Mouse (Mus musculus): ENCODE results near the gene Myh10. TPM values are rescaled to one million over a fixed set of nuclear protein-coding genes. Genes with fewer than 3 reads are reported as not detected.

Gene Myh10
- polyA plus RNA-seq, 1 experiment, result 20.9 TPM

GRCm38 (mm10) chr11:68706524-68707429 is 15.4 kb downstream of the Myh10 start:
- Histone ChIP-seq H3K4me2 (ENCODE audit: low read depth) (peak overlapping the region; percentile 19), H3K36me3 (ENCODE audit: control insufficient read depth, insufficient read depth) (peaks cover 7% of the 10 kb centered on the region), H3K79me2 (ENCODE audit: control insufficient read depth, insufficient read depth) (peaks cover 20% of the 10 kb centered on the region), H3K27me3 (ENCODE audit: control insufficient read depth, insufficient read depth, insufficient read length) (no peaks in the 10 kb centered on the region), H3ac (ENCODE audit: control insufficient read depth, insufficient read length) (no peak overlapping the region), H3K4me3 (no peak overlapping the region)
- TF ChIP-seq SRF (IDR thresholded peaks at IDR 0.05; ENCODE audit: control insufficient read depth, insufficient read length, low read depth), result no peak
- TF ChIP-seq MYOD1 (IDR thresholded peaks at IDR 0.05; ENCODE audit: control insufficient read depth in 1 of 3, insufficient read length in 2 of 3, low read depth in 2 of 3), result no peak
- TF ChIP-seq CEBPB (IDR thresholded peaks at IDR 0.05; ENCODE audit: insufficient read depth, poor library complexity, severe bottlenecking), result no peak
- TF ChIP-seq E2F4 (IDR thresholded peaks at IDR 0.05; ENCODE audit: insufficient read depth), result no peak
- no peak for TF ChIP-seq USF1 (IDR thresholded peaks at IDR 0.05; ENCODE audit: low read depth)
- TF ChIP-seq TCF12 (IDR thresholded peaks at IDR 0.05; ENCODE audit: insufficient read depth, poor library complexity, severe bottlenecking), result no peak
- no peak for TF ChIP-seq MYOG (IDR thresholded peaks at IDR 0.05; ENCODE audit: control insufficient read depth in 1 of 3, insufficient read depth in 1 of 3, insufficient read length in 2 of 3, low read depth in 2 of 3)
- TF ChIP-seq POLR2AphosphoS2 (IDR thresholded peaks at IDR 0.05; ENCODE audit: insufficient read length, low read depth), result no peak
- TF ChIP-seq POLR2A (IDR thresholded peaks at IDR 0.05; ENCODE audit: insufficient read length, low read depth), result no peak
- no peak for TF ChIP-seq MAX (IDR thresholded peaks at IDR 0.05; ENCODE audit: low read depth)
- TF ChIP-seq TCF3 (IDR thresholded peaks at IDR 0.05; ENCODE audit: insufficient read length, low read depth), result no peak
- no peak for TF ChIP-seq REST (IDR thresholded peaks at IDR 0.05; ENCODE audit: insufficient read depth, insufficient read length)

DNA sequence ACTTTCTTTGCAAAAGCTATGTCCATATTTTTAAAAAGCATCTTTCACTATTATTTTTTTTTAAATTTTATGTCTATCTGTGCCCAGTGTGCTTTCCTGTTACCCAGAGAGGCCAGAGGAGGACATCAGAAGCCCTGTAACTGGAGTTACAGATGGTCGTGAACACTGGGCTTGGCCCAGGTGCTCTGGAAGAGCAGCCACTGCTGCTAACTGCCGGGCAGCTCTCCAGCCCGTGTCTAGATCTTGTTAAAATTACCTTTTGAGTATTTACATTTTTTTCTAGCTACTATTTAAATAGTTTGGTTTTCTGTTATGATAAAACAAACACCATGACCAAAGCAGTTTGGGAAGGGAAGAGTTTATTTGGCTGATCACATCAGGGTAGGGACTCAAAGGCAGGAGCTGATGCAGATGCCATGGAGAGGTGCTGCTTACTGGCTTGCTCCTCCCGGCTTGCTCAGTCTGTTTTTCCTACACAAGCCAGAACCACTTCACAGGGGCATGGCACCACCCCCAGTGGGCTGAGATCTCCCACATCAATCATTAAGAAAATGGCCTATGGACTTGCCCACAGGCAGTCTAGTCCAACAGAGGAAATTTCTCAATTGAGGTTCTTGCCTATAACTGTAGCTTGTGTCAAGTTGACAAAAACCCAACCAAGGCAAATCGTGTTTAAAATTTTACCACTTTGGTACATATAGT is 16.7 kb downstream of the Myh10 start:
- Histone ChIP-seq H3K4me3 (no peak overlapping the region), H3K27me3 (ENCODE audit: control insufficient read depth, insufficient read depth, insufficient read length) (no peaks in the 10 kb centered on the region), H3K79me2 (ENCODE audit: control insufficient read depth, insufficient read depth) (peaks cover 24% of the 10 kb centered on the region), H3K4me2 (ENCODE audit: low read depth) (no peak overlapping the region), H3ac (ENCODE audit: control insufficient read depth, insufficient read length) (no peak overlapping the region), H3K36me3 (ENCODE audit: control insufficient read depth, insufficient read depth) (no peaks in the 10 kb centered on the region)
- TF ChIP-seq POLR2A (IDR thresholded peaks at IDR 0.05; ENCODE audit: insufficient read length, low read depth) (no peak), TCF3 (IDR thresholded peaks at IDR 0.05; ENCODE audit: insufficient read length, low read depth) (no peak), MYOD1 (IDR thresholded peaks at IDR 0.05; ENCODE audit: control insufficient read depth in 1 of 3, insufficient read length in 2 of 3, low read depth in 2 of 3) (no peak), REST (IDR thresholded peaks at IDR 0.05; ENCODE audit: insufficient read depth, insufficient read length) (no peak), MYOG (IDR thresholded peaks at IDR 0.05; ENCODE audit: control insufficient read depth in 1 of 3, insufficient read depth in 1 of 3, insufficient read length in 2 of 3, low read depth in 2 of 3) (no peak), E2F4 (IDR thresholded peaks at IDR 0.05; ENCODE audit: insufficient read depth) (no peak), POLR2AphosphoS2 (IDR thresholded peaks at IDR 0.05; ENCODE audit: insufficient read length, low read depth) (no peak)

DNA sequence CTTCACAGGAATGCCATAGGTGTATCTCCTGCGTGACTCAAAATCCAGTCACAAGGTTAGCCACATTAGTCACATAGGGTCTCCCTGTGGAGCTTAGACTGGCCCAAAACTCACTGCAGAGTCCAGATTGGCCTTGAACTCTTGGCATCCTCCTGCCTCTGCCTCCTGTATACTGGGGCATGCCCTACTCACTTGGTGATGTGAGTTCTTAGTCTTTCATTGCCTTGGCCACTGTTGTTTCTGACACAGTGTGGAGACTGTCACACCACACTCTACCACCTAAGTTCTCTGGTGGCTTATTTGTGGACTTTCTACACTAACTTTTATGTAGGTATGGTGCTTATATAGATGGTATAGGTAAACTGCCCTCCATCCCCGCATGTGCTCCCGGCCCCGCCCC is 24.8 kb downstream of the Myh10 start:
- TF ChIP-seq MYOG (IDR thresholded peaks at IDR 0.05; ENCODE audit: control insufficient read depth in 1 of 3, insufficient read depth in 1 of 3, insufficient read length in 2 of 3, low read depth in 2 of 3), result no peak
- TF ChIP-seq SRF (IDR thresholded peaks at IDR 0.05; ENCODE audit: control insufficient read depth, insufficient read length, low read depth), result no peak
- no peak for TF ChIP-seq REST (IDR thresholded peaks at IDR 0.05; ENCODE audit: insufficient read depth, insufficient read length)
- TF ChIP-seq TCF3 (IDR thresholded peaks at IDR 0.05; ENCODE audit: insufficient read length, low read depth), result no peak
- TF ChIP-seq POLR2A (IDR thresholded peaks at IDR 0.05; ENCODE audit: insufficient read length, low read depth), result no peak
- no peak for TF ChIP-seq E2F4 (IDR thresholded peaks at IDR 0.05; ENCODE audit: insufficient read depth)
- TF ChIP-seq CEBPB (IDR thresholded peaks at IDR 0.05; ENCODE audit: insufficient read depth, poor library complexity, severe bottlenecking), result no peak
- no peak for TF ChIP-seq MAX (IDR thresholded peaks at IDR 0.05; ENCODE audit: low read depth)
- no peak for TF ChIP-seq TCF12 (IDR thresholded peaks at IDR 0.05; ENCODE audit: insufficient read depth, poor library complexity, severe bottlenecking)
- no peak for TF ChIP-seq POLR2AphosphoS2 (IDR thresholded peaks at IDR 0.05; ENCODE audit: insufficient read length, low read depth)
- no peak for TF ChIP-seq MYOD1 (IDR thresholded peaks at IDR 0.05; ENCODE audit: control insufficient read depth in 1 of 3, insufficient read length in 2 of 3, low read depth in 2 of 3)
- no peak for TF ChIP-seq USF1 (IDR thresholded peaks at IDR 0.05; ENCODE audit: low read depth)
- H3K36me3 ChIP-seq (ENCODE audit: control insufficient read depth, insufficient read depth), result no peaks in the 10 kb centered on the region
- H3K79me2 ChIP-seq (ENCODE audit: control insufficient read depth, insufficient read depth), result peaks cover 9% of the 10 kb centered on the region
- no peak overlapping the region for H3K4me2 ChIP-seq (ENCODE audit: low read depth)
- H3K4me3 ChIP-seq, result no peak overlapping the region
- H3ac ChIP-seq (ENCODE audit: control insufficient read depth, insufficient read length), result no peak overlapping the region
- H3K27me3 ChIP-seq (ENCODE audit: control insufficient read depth, insufficient read depth, insufficient read length), result no peaks in the 10 kb centered on the region

GRCm38 (mm10) chr11:68717171-68717840 is 25.9 kb downstream of the Myh10 start:
- TF ChIP-seq MAX (IDR thresholded peaks at IDR 0.05; ENCODE audit: low read depth) (no peak), TCF12 (IDR thresholded peaks at IDR 0.05; ENCODE audit: insufficient read depth, poor library complexity, severe bottlenecking) (no peak), POLR2A (IDR thresholded peaks at IDR 0.05; ENCODE audit: insufficient read length, low read depth) (no peak), TCF3 (IDR thresholded peaks at IDR 0.05; ENCODE audit: insufficient read length, low read depth) (no peak)
- H3K36me3 ChIP-seq (ENCODE audit: control insufficient read depth, insufficient read depth), result no peaks in the 10 kb centered on the region
- H3K4me2 ChIP-seq (ENCODE audit: low read depth), result no peak overlapping the region

More at GRCm38 (mm10) chr11:68717171-68717840, 25.9 kb downstream of the Myh10 start:
- Histone ChIP-seq H3K4me3 (no peak overlapping the region), H3ac (ENCODE audit: control insufficient read depth, insufficient read length) (no peak overlapping the region), H3K27me3 (ENCODE audit: control insufficient read depth, insufficient read depth, insufficient read length) (no peaks in the 10 kb centered on the region), H3K79me2 (ENCODE audit: control insufficient read depth, insufficient read depth) (peaks cover 9% of the 10 kb centered on the region)

All from myocyte (in vitro differentiated cells).